Mouse (Mus musculus): ENCODE data around the gene Cxcl13.

- TF ChIP-seq CTCF (IDR thresholded peaks at IDR 0.05; ENCODE audit: insufficient read depth, low read length): no peak
- TF ChIP-seq POLR2A (IDR thresholded peaks at IDR 0.05; ENCODE audit: borderline replicate concordance, extremely low read depth, low read depth, low read length): no peak
Observed at GRCm38 (mm10) chr5:95991339-95992292, 34.9 kb downstream of the Cxcl13 start.
